Mouse (Mus musculus): ENCODE measurements around the gene Slc39a11.
"Not testable (repeated sequence)": the region's sequence is repeated elsewhere in the genome, so short reads cannot be mapped to it uniquely, and the experiment has no call there.

The Slc39a11 gene

GRCm38 (mm10) chr11:113667704-113668103 is 17.8 kb upstream of the Slc39a11 start:
- no peak for DNase-seq (ENCODE audit: low read depth, low spot score)

DNA sequence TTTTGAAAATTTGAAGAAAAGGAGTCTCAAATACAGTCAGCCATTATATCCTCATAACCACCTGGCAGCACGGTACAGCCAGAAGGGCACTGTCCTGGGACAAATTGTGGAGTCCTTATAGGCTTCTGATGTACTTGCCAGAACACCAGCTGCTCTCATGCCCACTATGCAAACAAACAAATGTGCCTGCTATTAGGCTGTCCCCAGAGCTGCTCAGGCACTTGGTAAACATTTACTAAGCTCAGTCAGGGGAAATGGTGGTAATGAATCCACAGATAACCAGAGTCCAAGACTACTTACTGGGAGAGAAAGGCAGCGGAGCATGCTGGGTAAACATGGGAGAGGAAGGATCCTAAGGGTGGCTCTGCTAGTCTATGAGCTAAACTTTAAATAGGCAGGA is 17.2 kb upstream of the Slc39a11 start:
- DNase-seq (ENCODE audit: low read depth, low spot score): no peak

DNA sequence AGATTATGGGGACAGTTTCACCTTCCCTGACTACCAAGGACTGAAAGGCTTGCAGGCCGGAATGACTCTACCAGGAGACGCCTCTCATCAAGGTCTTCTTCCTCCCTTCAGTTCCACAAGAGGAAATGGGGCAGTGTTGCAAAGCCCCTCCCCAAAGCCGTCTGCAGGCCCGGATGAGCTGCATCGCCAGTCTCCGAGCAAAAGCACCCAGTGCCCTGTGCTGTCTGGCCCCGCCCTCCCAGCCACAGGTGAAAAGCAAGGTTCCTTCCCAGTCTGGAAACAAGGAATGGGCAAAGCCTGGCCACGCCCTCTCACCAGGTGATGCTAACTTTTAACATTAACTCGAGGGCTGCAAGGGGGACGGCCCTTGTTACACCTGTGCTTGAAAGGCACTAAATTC is 16.8 kb upstream of the Slc39a11 start:
- peak; percentile 42 for DNase-seq (ENCODE audit: low read depth, low spot score)

- no peak for DNase-seq (ENCODE audit: low read depth, low spot score)
Measured at GRCm38 (mm10) chr11:113666205-113666604, 16.3 kb upstream of the Slc39a11 start.

GRCm38 (mm10) chr11:113664279-113664678 is 14.4 kb upstream of the Slc39a11 start:
- no peak for DNase-seq (ENCODE audit: low read depth, low spot score)

- no peak for DNase-seq (ENCODE audit: low read depth, low spot score)
Measured at GRCm38 (mm10) chr11:113661835-113662351, 12.0 kb upstream of the Slc39a11 start.

DNA sequence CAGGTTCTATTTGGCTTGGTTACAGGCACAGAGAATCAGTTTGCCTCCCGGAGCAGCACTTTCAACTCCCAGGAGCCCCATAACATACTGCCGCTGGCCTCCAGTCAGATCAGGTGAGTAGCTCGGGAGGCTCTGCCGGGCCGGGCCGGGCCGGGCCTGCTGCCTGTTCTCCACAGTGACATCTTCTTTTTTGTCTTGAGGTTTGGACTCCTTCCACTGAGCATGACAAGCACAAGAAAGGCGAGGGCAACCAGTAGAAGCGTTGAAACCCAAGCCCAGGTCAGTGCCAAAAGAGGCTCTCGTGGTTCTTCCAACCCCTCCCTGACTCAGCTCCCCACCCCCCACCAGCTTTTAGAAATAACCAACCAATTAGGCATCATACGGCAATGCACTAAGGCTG is 11.1 kb upstream of the Slc39a11 start:
- no peak for DNase-seq (ENCODE audit: low read depth, low spot score)

GRCm38 (mm10) chr11:113660213-113660612 is 10.3 kb upstream of the Slc39a11 start:
- not testable (repeated sequence) for DNase-seq (ENCODE audit: low read depth, low spot score)

DNA sequence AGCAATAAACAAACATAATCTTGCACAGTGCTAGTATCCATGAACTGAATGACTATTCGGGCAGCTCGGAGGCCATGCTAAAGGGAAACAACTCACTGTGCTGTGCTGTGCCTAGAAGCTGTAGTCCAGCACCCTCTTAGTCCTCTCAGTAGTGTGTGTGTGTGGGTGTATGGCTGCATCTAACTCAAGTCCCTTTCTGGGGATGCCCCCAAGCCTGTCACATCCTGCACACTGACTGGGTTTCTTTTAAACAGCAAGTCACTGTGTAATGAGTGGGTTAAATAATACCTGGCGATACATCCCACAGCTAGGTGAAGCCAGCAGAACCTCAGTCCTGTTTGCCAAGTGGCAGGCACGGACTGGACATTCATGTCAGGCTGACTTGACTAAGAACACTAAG is 8.9 kb upstream of the Slc39a11 start:
- DNase-seq (ENCODE audit: low read depth, low spot score): no peak

DNA sequence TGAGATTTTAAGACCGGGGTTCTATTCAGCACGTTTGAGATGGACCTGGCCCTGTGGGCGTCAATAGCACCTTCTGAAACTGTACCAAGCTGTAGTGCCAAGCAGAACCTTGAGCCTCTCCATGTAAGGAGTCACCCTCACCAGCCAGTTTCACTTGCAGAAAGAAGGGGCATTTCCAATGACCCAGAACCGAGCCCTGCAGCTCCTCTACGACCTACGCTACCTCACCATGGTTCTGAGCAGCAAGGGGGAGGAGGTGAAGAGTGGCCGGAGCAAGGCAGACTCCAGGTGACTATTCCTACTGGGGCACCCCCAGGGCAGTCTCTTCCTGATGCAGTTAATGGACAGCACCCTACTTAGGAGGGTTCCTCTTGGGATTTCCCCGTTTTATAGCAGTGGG is 8.4 kb upstream of the Slc39a11 start:
- no peak for DNase-seq (ENCODE audit: low read depth, low spot score)

DNA sequence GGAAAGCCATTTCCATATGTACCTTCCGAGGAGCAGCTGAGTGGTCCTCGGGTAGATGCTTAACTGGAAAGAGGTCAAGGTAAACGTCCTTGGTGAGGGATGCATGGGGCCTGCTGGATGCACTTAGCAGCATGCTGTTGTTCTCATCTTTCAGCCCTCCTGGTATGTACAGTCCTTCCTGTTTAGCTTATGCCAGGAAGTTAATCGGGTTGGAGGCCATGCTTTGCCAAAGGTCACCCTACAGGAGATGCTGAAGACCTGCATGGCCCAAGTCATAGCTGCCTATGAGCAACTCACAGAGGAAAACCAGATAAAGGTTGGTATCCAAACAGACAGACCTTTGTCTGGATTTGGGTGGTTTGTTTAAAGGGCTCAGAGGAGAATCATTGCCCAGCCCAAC is 7.3 kb upstream of the Slc39a11 start:
- DNase-seq (ENCODE audit: low read depth, low spot score): no peak

GRCm38 (mm10) chr11:113656511-113656932 is 6.6 kb upstream of the Slc39a11 start:
- no peak for DNase-seq (ENCODE audit: low read depth, low spot score)

GRCm38 (mm10) chr11:113654561-113655270 is 4.8 kb upstream of the Slc39a11 start:
- no peak for DNase-seq (ENCODE audit: low read depth, low spot score)

- no peak for DNase-seq (ENCODE audit: low read depth, low spot score)
Measured at GRCm38 (mm10) chr11:113654105-113654504, 4.2 kb upstream of the Slc39a11 start.

DNA sequence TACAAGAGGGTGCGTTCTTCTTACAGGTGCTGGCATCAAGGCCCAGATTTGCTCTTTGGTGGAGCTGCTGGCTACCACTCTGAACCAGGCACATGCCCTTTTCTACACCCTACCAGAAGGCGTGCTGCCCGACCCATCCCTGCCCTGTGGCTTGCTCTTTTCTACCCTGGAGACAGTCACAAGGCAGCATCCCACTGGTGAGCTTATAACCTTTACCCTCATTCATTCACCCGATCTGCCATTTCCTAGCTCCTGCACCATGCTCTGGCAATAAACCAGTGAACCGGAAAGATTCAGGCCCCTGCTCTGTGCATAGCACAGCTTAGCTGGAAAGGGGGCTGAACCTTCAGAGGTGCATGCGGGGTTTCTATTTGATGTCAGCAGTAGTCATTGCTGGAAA is 2.6 kb upstream of the Slc39a11 start:
- DNase-seq (ENCODE audit: low read depth, low spot score): no peak

GRCm38 (mm10) chr11:113651907-113652273 is 2.0 kb upstream of the Slc39a11 start:
- DNase-seq (ENCODE audit: low read depth, low spot score): peak; percentile 61

GRCm38 (mm10) chr11:113651206-113651906 is 1.5 kb upstream of the Slc39a11 start:
- DNase-seq (ENCODE audit: low read depth, low spot score): no peak

DNA sequence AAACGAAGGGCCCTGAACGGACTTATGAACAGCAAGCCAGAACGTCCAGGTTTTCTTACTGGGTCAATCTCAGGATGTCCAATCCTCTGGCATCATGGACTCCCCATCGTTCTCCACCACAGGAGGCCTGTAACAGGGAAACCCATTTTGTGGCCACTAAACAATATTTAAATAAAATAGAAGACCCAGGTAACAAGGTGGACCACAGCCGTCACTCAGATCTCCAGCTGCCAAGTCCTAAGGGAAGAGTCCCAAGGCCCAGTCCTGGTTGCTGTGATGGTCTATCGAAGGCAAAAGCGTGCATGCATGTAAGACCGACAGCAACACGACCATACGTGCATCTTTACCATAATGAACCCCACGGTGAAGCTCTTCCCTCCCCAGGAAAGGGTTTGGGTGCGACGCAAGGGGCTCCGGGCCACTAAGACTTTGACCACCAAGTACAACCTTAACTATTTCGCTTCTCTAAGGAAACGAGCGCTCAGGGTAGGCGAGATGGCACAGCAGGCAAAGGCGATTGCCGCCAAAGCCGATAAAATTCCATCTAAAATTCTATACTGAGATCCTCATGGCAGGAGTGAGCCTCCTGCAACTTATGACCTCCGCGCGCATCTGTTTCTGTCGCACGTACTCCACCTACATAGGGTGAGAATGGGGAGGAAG is 1.1 kb downstream of the Slc39a11 start, which contains the start of gene Cog1:
TSS of gene Cog1 (plus strand) at position 480 of the 663 bp plus-strand sequence.
- DNase-seq (ENCODE audit: low read depth, low spot score): no peak

DNA sequence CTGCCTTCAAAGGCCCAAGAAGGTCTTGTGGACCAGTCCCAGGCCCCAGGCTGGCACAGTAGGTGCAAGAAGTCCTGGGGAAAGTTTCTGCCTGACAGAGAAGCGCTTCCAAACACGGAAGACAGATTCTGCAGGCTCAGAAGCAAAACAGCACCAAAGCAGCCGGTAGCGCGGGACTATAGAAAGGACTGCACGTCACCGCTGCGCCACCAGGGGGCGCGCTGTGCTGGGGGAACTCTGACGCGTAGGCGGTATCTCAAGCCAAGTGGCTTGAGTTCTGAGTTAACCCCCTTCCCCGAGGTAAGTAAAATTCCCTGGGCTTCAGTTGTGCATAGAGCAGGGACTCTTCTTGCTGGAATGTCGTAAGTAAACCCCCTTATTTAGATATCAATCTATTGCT is 1.7 kb downstream of the Slc39a11 start:
- DNase-seq (ENCODE audit: low read depth, low spot score): peak; percentile 80

GRCm38 (mm10) chr11:113645181-113645580 is 4.7 kb downstream of the Slc39a11 start:
- no peak for DNase-seq (ENCODE audit: low read depth, low spot score)

DNA sequence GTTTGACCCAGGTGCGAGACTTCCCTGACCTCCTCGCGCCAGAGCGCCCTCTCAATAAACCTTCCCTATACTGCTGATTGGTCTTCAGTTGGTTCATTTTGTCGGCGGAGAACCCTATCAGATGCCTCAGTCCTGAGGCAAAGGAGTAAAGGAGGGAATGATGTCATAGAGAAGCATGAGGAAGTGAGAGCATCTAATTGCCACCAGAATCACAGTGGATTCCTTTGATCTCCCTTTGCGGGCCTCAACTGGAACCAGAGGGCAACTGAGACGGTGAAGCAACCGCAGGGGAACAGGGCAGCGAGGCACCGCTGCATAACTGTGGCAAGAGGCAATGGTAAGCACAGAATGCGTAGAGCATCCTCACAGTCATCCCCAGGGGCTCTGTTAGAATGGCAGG is 11.2 kb downstream of the Slc39a11 start:
- no peak for DNase-seq (ENCODE audit: low read depth, low spot score)

- DNase-seq (ENCODE audit: low read depth, low spot score): no peak
Measured at GRCm38 (mm10) chr11:113634699-113635121, 15.2 kb downstream of the Slc39a11 start.
